In the genomic region with DNA sequence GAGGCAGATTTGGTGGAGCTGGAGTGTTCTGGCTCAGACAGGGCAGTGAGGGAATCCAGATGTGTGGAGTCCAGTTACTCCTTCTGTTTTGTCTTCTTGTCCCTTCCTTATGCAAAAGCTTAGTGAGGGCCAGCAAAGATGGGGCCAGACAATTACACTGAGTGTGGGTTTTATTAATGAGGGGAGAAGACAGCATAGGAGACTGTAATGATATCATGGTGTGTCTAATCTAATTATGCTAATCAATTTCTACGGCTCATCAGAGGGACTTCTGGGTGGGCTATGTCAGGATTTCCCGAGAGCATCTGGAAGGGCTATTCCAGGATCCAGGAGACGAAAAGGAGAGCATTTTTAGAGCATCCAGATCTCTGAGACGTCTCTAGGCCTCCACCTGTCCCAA, we compare ENCODE assay signal across 19 mouse cellular contexts. TPM values are rescaled to one million over a fixed set of nuclear protein-coding genes. Genes with fewer than 3 reads are reported as not detected.
DNase-seq lines count a peak whose midpoint lies in the region; ATAC-seq lines count a peak whose summit lies in the region.
"Had no signal": no experiment of that assay in that cellular context is flagged by ENCODE, and none has a peak within 500 bp of the region (broad histone marks: within the 10 kb centered on the region; RNA-seq: fewer than 3 reads in every experiment).

No protein-coding gene starts in this region.

- H3K4me3 ChIP-seq in hindbrain, embryonic 12.5 days, result no peak overlapping the region
- no peak overlapping the region for H3K4me3 ChIP-seq in hindbrain, embryonic 16.5 days (ENCODE audit: low read length)
- no peak overlapping the region for H3K4me3 ChIP-seq in neural tube, embryonic 12.5 days
- H3K4me3 ChIP-seq: forebrain, embryonic 12.5 days; gastrocnemius, adult 2 months; heart, embryonic 12.5 days; hindbrain, embryonic 13.5 days had no signal

- ATAC-seq in hindbrain, embryonic 12.5 days (ENCODE audit: low FRiP score), result peak; percentile 73
- ATAC-seq in hindbrain, embryonic 16.5 days, result no peak
- 0 out of 2 replicates have a peak, but pooled peaks have one; percentile 44 for ATAC-seq in neural tube, embryonic 12.5 days (ENCODE audit: low FRiP score, low read depth)
- ATAC-seq: forebrain, embryonic 16.5 days; inflammation-experienced regulatory T-cells, adult 6 months; intestine, postnatal 0 days had no signal

- 0 out of 2 replicates have a peak, but pooled peaks cover 3% of the 10 kb centered on the region for H3K27me3 ChIP-seq in hindbrain, embryonic 12.5 days
- H3K27me3 ChIP-seq in hindbrain, embryonic 16.5 days (replicated peaks; ENCODE audit: control insufficient read depth, insufficient read depth, low read length), result no peaks in the 10 kb centered on the region
- H3K27me3 ChIP-seq in neural tube, embryonic 12.5 days (replicated peaks), result peaks cover 8% of the 10 kb centered on the region; the same call in 1 of the 2 replicates
- H3K27me3 ChIP-seq: forebrain, embryonic 12.5 days; heart, embryonic 12.5 days had no signal

- 43% methylated on average over 4 of the region's 4 CpGs for WGBS in hindbrain, embryonic 12.5 days
- 30% methylated on average over 4 of the region's 4 CpGs for WGBS in hindbrain, embryonic 16.5 days
- 33% methylated on average over 4 of the region's 4 CpGs for WGBS in neural tube, embryonic 12.5 days

- no peak overlapping the region for H3K27ac ChIP-seq in hindbrain, embryonic 12.5 days
- H3K27ac ChIP-seq in hindbrain, embryonic 16.5 days (ENCODE audit: low read depth, low read length), result no peak overlapping the region
- no peak overlapping the region for H3K27ac ChIP-seq in neural tube, embryonic 12.5 days
- H3K27ac ChIP-seq: forebrain, embryonic 12.5 days; gastrocnemius, adult 2 months; hindbrain, embryonic 13.5 days had no signal

- H3K9me3 ChIP-seq in hindbrain, embryonic 12.5 days (replicated peaks), result no peaks in the 10 kb centered on the region
- no peaks in the 10 kb centered on the region for H3K9me3 ChIP-seq in hindbrain, embryonic 16.5 days (ENCODE audit: control insufficient read depth, low read length)
- no peaks in the 10 kb centered on the region for H3K9me3 ChIP-seq in neural tube, embryonic 12.5 days
- H3K9me3 ChIP-seq: forebrain, embryonic 12.5 days; heart, embryonic 12.5 days; hindbrain, embryonic 13.5 days had no signal

- no peaks in the 10 kb centered on the region for H3K36me3 ChIP-seq in hindbrain, embryonic 12.5 days
- H3K36me3 ChIP-seq in hindbrain, embryonic 16.5 days (ENCODE audit: control insufficient read depth, insufficient read depth, low read length), result no peaks in the 10 kb centered on the region
- no peaks in the 10 kb centered on the region for H3K36me3 ChIP-seq in neural tube, embryonic 12.5 days
- H3K36me3 ChIP-seq: forebrain, embryonic 12.5 days; heart, embryonic 12.5 days; hindbrain, embryonic 13.5 days had no signal

- no peak overlapping the region for H3K9ac ChIP-seq in hindbrain, embryonic 12.5 days
- no peak overlapping the region for H3K9ac ChIP-seq in hindbrain, embryonic 16.5 days (ENCODE audit: low read depth, low read length)
- H3K9ac ChIP-seq in neural tube, embryonic 12.5 days, result no peak overlapping the region
- H3K9ac ChIP-seq: forebrain, embryonic 12.5 days; heart, embryonic 12.5 days; hindbrain, embryonic 13.5 days had no signal

- no peak for DNase-seq in neural tube, embryonic 10.5 days (ENCODE audit: extremely low spot score, low spot score)
- peak; percentile 16 for DNase-seq in retina, embryonic 14.5 days (ENCODE audit: low spot score)
- no peak for DNase-seq in kidney, adult 11 months
- DNase-seq: adrenal gland, adult 2 months; adrenal gland, postnatal 25 days; cerebellum, adult 18-20 months; cerebellum, postnatal 10 days; gastrocnemius, adult 2 months; gastrocnemius, postnatal 25 days had no signal

- no peaks in the 10 kb centered on the region for H3K4me1 ChIP-seq in hindbrain, embryonic 12.5 days
- peaks cover 3% of the 10 kb centered on the region; the same call in 1 of the 2 replicates for H3K4me1 ChIP-seq in hindbrain, embryonic 16.5 days (ENCODE audit: control insufficient read depth, insufficient read depth, low read depth, low read length)
- no peaks in the 10 kb centered on the region for H3K4me1 ChIP-seq in neural tube, embryonic 12.5 days
- H3K4me1 ChIP-seq: heart, embryonic 12.5 days had no signal

- no peak overlapping the region for H3K4me2 ChIP-seq in hindbrain, embryonic 12.5 days (replicated peaks)
- H3K4me2 ChIP-seq in hindbrain, embryonic 16.5 days (ENCODE audit: low read length), result no peak overlapping the region
- no peak overlapping the region for H3K4me2 ChIP-seq in neural tube, embryonic 12.5 days (replicated peaks)
- H3K4me2 ChIP-seq: forebrain, embryonic 12.5 days; heart, embryonic 12.5 days; hindbrain, embryonic 13.5 days had no signal

RNA-seq across cellular contexts. Expression of a gene that starts 32.0 kb away (rescaled TPM):
- polyA plus RNA-seq in hindbrain, embryonic 12.5 days (2016; fragmentation: Nextera tagmentation; extraction: Ambion mirVana), result not detected in 2 replicates
- polyA plus RNA-seq in hindbrain, embryonic 16.5 days (2015; fragmentation: Nextera tagmentation; extraction: Ambion mirVana), result 0.30 TPM in 1 of 2 replicates, not detected in the other
- polyA plus RNA-seq in neural tube, embryonic 12.5 days (2016; fragmentation: Nextera tagmentation; extraction: Ambion mirVana), result not detected in 2 replicates
- polyA plus RNA-seq: adrenal gland, adult 2 months; forebrain, embryonic 12.5 days; forebrain, embryonic 16.5 days; heart, embryonic 12.5 days; heart, embryonic 16.5 days; hindbrain, embryonic 13.5 days; inflammation-experienced regulatory T-cells, adult 6 months; intestine, postnatal 0 days had no signal
